Mouse (Mus musculus): Measurements from ENCODE around the gene Plekhm1. TPM values are rescaled to one million over a fixed set of nuclear protein-coding genes. Genes with fewer than 3 reads are reported as not detected.
A peak's percentile ranks its signal among the peaks of the same experiment; 100 is the strongest.

Plekhm1 gene
- polyA plus RNA-seq, 1 experiment, result 23.7 TPM

DNA sequence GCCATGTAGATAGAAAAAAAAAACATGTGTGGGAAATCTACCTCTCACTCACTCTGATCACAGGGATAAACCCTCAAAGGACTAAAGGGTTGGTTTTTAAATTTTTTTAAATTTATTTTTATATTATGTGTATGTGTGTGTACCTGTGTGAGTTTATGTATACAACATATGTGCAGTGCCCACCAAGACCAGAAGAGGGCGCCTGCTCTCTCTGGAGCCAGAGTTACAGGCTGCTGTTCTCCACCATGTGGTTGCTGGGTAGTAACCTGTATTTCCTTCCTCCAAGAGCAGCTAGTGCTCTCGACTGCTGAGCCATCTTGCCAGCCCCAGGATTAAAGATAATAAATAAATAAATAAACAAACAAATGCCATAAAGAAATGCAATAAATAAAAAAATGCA, 62.8 kb downstream of the Plekhm1 start:
- H3K4me3 ChIP-seq (replicated peaks; ENCODE audit: control insufficient read depth, low read depth, low read length), result no peak overlapping the region
- TF ChIP-seq CTCF (IDR thresholded peaks at IDR 0.05; ENCODE audit: control insufficient read depth, insufficient read depth, low read length) (peak; percentile 13; the same call in 1 of the 2 replicates), POLR2A (IDR thresholded peaks at IDR 0.05; ENCODE audit: borderline replicate concordance, control insufficient read depth, low read depth, low read length) (no peak)
- no peak overlapping the region for H3K27ac ChIP-seq (ENCODE audit: control insufficient read depth, insufficient read depth, low read depth, low read length, poor library complexity)
- H3K4me1 ChIP-seq (ENCODE audit: control insufficient read depth, insufficient read depth, low read length), result peaks cover 6% of the 10 kb centered on the region
- WGBS, result 56% methylated on average over 2 of the region's 2 CpGs

DNA sequence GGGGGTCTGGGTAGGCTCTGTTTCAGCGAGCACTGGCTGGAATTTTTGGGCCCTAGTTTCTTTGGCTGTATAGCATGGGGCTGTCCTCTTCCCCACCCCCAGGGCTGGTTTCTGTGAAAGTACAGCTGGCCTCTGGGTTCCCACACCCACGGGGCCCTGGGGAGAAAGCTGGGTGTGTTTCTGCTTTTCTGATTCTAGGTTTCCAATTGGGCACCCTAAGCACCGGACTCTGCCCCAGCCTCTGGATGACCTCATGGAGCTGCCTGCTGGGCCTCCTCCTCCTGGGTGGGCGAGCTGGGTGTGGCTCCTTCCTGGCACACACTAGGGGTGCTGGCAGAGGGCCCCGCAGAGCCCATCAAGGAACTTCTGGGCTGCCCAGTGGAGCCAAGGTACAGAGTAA, 65.8 kb downstream of the Plekhm1 start:
- Histone ChIP-seq H3K4me3 (replicated peaks; ENCODE audit: control insufficient read depth, low read depth, low read length) (no peak overlapping the region), H3K4me1 (ENCODE audit: control insufficient read depth, insufficient read depth, low read length) (peaks cover 14% of the 10 kb centered on the region), H3K27ac (ENCODE audit: control insufficient read depth, insufficient read depth, low read depth, low read length, poor library complexity) (peak overlapping the region; percentile 62)
- 22% methylated on average over 5 of the region's 5 CpGs for WGBS
- no peak for TF ChIP-seq POLR2A (IDR thresholded peaks at IDR 0.05; ENCODE audit: borderline replicate concordance, control insufficient read depth, low read depth, low read length)
- TF ChIP-seq CTCF (IDR thresholded peaks at IDR 0.05; ENCODE audit: control insufficient read depth, insufficient read depth, low read length), result no peak

DNA sequence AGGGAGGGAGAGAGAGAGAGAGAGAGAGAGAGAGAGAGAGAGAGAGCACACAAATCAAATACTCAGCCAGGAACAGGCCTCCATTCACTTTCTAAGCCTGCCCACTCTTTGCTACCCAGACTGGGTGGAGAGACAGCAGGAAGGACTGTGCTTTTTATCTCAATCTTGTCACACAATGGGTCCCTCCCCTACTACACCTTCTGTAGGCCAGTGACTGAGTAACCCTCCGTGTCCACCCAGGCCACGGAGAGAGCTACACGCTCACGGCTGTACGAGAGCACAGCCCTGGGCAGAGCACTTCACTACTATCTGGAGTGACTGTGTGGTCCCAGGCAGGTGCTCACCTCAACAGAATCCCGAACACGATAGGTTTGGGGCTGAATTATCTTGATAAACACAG, 66.3 kb downstream of the Plekhm1 start:
- H3K4me1 ChIP-seq (ENCODE audit: control insufficient read depth, insufficient read depth, low read length), result peaks cover 14% of the 10 kb centered on the region
- H3K4me3 ChIP-seq (replicated peaks; ENCODE audit: control insufficient read depth, low read depth, low read length), result no peak overlapping the region
- peak overlapping the region; percentile 62 for H3K27ac ChIP-seq (ENCODE audit: control insufficient read depth, insufficient read depth, low read depth, low read length, poor library complexity)
- TF ChIP-seq POLR2A (IDR thresholded peaks at IDR 0.05; ENCODE audit: borderline replicate concordance, control insufficient read depth, low read depth, low read length), result no peak
- TF ChIP-seq CTCF (IDR thresholded peaks at IDR 0.05; ENCODE audit: control insufficient read depth, insufficient read depth, low read length), result no peak
- WGBS, result 49% methylated on average over 7 of the region's 7 CpGs

DNA sequence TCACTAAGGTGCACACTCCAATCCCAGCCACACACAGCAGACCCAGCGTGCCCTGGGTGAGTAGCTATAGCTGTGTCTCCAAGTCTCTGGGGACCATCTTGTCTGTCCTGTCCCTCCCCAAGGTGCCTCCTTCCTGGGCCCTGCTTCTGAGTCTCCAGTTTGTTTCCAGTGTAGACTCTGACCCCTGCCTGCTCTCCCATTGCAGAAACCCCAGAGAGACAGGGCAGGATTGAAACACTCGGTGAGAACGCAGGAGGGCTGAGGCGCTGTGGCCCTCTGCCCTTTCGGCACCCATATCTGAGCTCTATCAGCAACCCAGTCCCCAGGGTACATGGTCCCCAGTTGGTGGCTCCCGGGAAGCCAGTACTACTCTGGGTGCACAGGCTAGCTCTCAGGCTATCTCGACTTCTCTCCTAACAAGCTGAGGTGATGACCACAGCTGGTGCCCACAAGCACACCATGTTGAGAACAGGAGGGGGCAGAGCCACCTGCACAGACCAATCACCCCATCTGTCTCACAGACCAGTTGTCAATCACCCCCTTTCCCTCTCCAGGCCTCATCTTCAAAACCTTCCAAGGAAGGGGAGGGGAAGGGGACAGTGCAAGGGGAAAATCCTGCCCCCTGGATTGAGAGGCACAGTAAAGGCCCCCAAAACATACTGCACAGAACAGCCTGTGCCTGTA, 66.9 kb downstream of the Plekhm1 start:
- TF ChIP-seq POLR2A (IDR thresholded peaks at IDR 0.05; ENCODE audit: borderline replicate concordance, control insufficient read depth, low read depth, low read length) (no peak), CTCF (IDR thresholded peaks at IDR 0.05; ENCODE audit: control insufficient read depth, insufficient read depth, low read length) (no peak)
- Histone ChIP-seq H3K4me1 (ENCODE audit: control insufficient read depth, insufficient read depth, low read length) (peaks cover 14% of the 10 kb centered on the region), H3K4me3 (replicated peaks; ENCODE audit: control insufficient read depth, low read depth, low read length) (peak overlapping the region; percentile 59), H3K27ac (ENCODE audit: control insufficient read depth, insufficient read depth, low read depth, low read length, poor library complexity) (peak overlapping the region; percentile 71)
- WGBS, result 67% methylated on average over 7 of the region's 7 CpGs

DNA sequence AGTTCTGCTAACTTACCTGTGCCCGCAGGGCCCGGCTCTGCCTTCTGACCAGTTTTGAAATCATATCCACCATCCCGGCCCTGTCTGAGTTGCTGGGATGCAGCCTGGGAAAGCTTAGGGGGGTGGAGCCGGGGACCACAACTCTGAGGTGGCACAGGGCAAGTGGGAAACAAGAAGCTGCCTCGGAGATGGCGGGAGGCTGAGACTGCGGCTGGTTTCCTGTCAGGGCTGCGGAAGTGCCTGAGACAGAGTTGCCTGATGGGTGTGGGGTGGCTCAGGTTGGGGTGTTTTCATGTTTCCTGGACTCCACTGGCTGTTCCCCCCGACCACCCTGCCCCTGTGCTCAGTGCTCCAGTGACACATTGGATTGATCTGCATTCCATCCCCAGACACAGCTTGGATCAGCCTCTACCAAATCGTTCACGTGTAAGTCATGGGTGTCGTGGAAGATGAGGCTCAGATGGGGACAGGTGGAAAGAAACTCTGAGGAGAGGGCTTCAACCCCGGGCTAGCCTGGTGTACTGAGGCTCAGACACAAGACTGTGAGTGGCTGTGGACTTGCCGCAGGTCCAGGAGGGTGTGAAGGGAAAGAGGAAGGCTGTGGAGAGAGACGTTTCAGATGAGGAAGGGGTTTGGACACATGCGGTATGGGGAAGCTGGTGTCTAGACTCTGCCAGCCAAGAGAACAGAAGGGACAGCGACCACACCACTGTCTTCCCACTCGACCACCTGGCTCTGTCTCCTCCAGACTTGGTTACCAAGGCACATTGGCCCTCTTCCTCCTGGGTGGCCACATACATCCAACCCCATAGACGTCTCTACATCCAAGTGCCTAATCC, 67.8 kb downstream of the Plekhm1 start:
- Histone ChIP-seq H3K27ac (ENCODE audit: control insufficient read depth, insufficient read depth, low read depth, low read length, poor library complexity) (peak overlapping the region; percentile 71), H3K4me3 (replicated peaks; ENCODE audit: control insufficient read depth, low read depth, low read length) (peak overlapping the region; percentile 59), H3K4me1 (ENCODE audit: control insufficient read depth, insufficient read depth, low read length) (peaks cover 14% of the 10 kb centered on the region)
- TF ChIP-seq CTCF (IDR thresholded peaks at IDR 0.05; ENCODE audit: control insufficient read depth, insufficient read depth, low read length) (no peak), POLR2A (IDR thresholded peaks at IDR 0.05; ENCODE audit: borderline replicate concordance, control insufficient read depth, low read depth, low read length) (peak; percentile 77; the same call in 1 of the 2 replicates)
- WGBS, result 6% methylated on average over 19 of the region's 19 CpGs

DNA sequence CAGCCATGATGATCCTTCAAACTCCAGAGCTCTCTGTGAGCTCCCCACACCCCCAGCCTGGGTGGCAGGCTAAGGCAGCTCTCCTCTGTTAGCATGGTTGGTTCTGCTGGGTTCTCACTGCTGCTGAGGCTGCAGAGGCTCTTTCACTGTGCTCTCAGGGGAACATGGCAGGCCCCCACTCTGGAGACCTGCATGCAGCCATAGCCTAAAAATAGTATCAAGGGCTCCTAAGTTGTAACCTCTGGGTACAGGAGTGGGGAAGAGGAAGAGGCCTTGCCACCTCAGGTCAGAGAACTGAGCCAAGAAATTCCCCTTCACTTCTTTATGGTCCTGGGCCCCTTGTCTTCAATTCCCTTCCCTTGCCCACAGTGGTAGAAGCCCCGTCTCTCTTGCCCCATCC, 68.6 kb downstream of the Plekhm1 start:
- H3K4me1 ChIP-seq (ENCODE audit: control insufficient read depth, insufficient read depth, low read length), result peaks cover 14% of the 10 kb centered on the region
- H3K4me3 ChIP-seq (replicated peaks; ENCODE audit: control insufficient read depth, low read depth, low read length), result peak overlapping the region; percentile 59
- H3K27ac ChIP-seq (ENCODE audit: control insufficient read depth, insufficient read depth, low read depth, low read length, poor library complexity), result peak overlapping the region; percentile 71

DNA sequence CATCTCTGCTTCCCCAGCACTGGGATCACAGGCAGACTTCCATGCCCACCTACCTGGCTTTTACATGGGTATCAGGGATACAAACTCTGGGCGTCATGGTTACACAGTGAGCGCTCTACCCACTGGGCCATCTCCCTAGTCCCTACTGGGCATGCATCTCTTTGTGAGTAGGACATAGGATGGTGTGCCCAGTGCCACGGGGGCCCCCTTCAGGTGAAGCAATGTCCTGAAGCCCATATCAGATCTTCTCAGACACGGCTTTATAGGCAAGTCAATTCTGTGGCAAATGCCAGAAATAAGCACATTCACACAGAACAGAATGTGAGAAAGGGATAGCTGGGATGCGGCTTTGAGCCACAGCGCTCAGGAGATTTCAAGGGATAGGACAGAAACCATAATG, 69.4 kb downstream of the Plekhm1 start:
- 60% methylated on average over 6 of the region's 6 CpGs for WGBS
- peaks cover 14% of the 10 kb centered on the region for H3K4me1 ChIP-seq (ENCODE audit: control insufficient read depth, insufficient read depth, low read length)
- peak overlapping the region; percentile 59 for H3K4me3 ChIP-seq (replicated peaks; ENCODE audit: control insufficient read depth, low read depth, low read length)

More for the DNA sequence above, 68.6 kb downstream of the Plekhm1 start:
- TF ChIP-seq POLR2A (IDR thresholded peaks at IDR 0.05; ENCODE audit: borderline replicate concordance, control insufficient read depth, low read depth, low read length), result no peak
- TF ChIP-seq CTCF (IDR thresholded peaks at IDR 0.05; ENCODE audit: control insufficient read depth, insufficient read depth, low read length), result no peak
- 10% methylated on average over 1 of the region's 1 CpGs for WGBS

DNA sequence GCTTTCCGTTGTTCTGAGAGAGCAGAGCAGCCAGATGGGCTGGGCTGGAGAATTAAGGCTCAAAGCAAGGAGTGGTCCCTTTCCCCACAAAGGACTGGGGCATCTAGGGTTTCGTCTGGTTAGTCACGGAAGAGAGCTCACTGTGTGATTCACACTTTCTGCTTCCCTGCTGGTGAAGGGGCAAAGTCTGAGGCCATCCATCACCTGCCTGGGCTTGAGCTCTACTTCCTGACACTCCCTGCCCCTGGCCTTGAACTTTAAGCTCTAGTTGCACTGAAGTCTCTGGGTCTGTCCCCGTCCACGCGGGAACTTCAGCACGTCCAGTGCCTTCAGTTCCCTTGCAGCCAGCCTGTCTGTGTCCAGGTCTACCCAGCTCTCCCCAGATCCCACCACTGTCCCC, 71.8 kb downstream of the Plekhm1 start:
- Histone ChIP-seq H3K4me3 (replicated peaks; ENCODE audit: control insufficient read depth, low read depth, low read length) (no peak overlapping the region), H3K27ac (ENCODE audit: control insufficient read depth, insufficient read depth, low read depth, low read length, poor library complexity) (no peak overlapping the region), H3K4me1 (ENCODE audit: control insufficient read depth, insufficient read depth, low read length) (peaks cover 11% of the 10 kb centered on the region)
- 78% methylated on average over 7 of the region's 7 CpGs for WGBS
- TF ChIP-seq CTCF (IDR thresholded peaks at IDR 0.05; ENCODE audit: control insufficient read depth, insufficient read depth, low read length) (no peak), POLR2A (IDR thresholded peaks at IDR 0.05; ENCODE audit: borderline replicate concordance, control insufficient read depth, low read depth, low read length) (no peak)

More for the DNA sequence above, 69.4 kb downstream of the Plekhm1 start:
- no peak overlapping the region; the same call in 1 of the 2 replicates for H3K27ac ChIP-seq (ENCODE audit: control insufficient read depth, insufficient read depth, low read depth, low read length, poor library complexity)
- TF ChIP-seq CTCF (IDR thresholded peaks at IDR 0.05; ENCODE audit: control insufficient read depth, insufficient read depth, low read length) (no peak), POLR2A (IDR thresholded peaks at IDR 0.05; ENCODE audit: borderline replicate concordance, control insufficient read depth, low read depth, low read length) (no peak)

All from bone marrow, adult 2 months (tissue).